Mouse (Mus musculus): ENCODE measurements at regions not wholly inside any gene's neighbourhood (a gene's known extent, or its start where the extent isn't known, plus 50 kb on each side); places are given as distances from the start of the nearest gene placed in this dataset.

GRCm38 (mm10) chr2:94590494-94590893 is 152.6 kb upstream of the Api5 start:
- Histone ChIP-seq H3K4me3 (ENCODE audit: low read depth, low read length) (no peak overlapping the region), H3K36me3 (ENCODE audit: insufficient read depth) (no peaks in the 10 kb centered on the region), H3K9ac (no peak overlapping the region), H3K9me3 (ENCODE audit: low read depth, low read length) (no peaks in the 10 kb centered on the region), H3K27me3 (ENCODE audit: insufficient read depth, low read length) (no peaks in the 10 kb centered on the region), H3K4me2 (no peak overlapping the region), H3K27ac (ENCODE audit: low read depth) (no peak overlapping the region), H3K4me1 (ENCODE audit: insufficient read depth) (no peaks in the 10 kb centered on the region)
- no peak for ATAC-seq (ENCODE audit: insufficient read depth)
- 79% methylated on average over 6 of the region's 6 CpGs for WGBS
- no peak for DNase-seq
- TF ChIP-seq CTCF (IDR thresholded peaks at IDR 0.05; ENCODE audit: low read depth) = no peak

- Histone ChIP-seq H3K4me1 (ENCODE audit: insufficient read depth) (no peaks in the 10 kb centered on the region), H3K4me2 (no peak overlapping the region), H3K36me3 (ENCODE audit: insufficient read depth) (no peaks in the 10 kb centered on the region), H3K9me3 (ENCODE audit: low read depth, low read length) (no peaks in the 10 kb centered on the region), H3K9ac (no peak overlapping the region), H3K27me3 (ENCODE audit: insufficient read depth, low read length) (no peaks in the 10 kb centered on the region), H3K27ac (ENCODE audit: low read depth) (no peak overlapping the region), H3K4me3 (ENCODE audit: low read depth, low read length) (no peak overlapping the region)
- ATAC-seq (ENCODE audit: insufficient read depth) = no peak
- TF ChIP-seq CTCF (IDR thresholded peaks at IDR 0.05; ENCODE audit: low read depth) = no peak
- DNase-seq = no peak
- 68% methylated on average over 1 of the region's 1 CpGs for WGBS
These were observed 149.3 kb upstream of the Api5 start for GRCm38 (mm10) chr2:94587255-94587654.

- DNase-seq (peak; percentile 4), ATAC-seq (ENCODE audit: insufficient read depth) (no peak)
- H3K36me3 ChIP-seq (ENCODE audit: insufficient read depth) = no peaks in the 10 kb centered on the region
- no peak overlapping the region for H3K27ac ChIP-seq (ENCODE audit: low read depth)
- no peak overlapping the region for H3K9ac ChIP-seq
- H3K27me3 ChIP-seq (ENCODE audit: insufficient read depth, low read length) = no peaks in the 10 kb centered on the region
- no peak overlapping the region for H3K4me3 ChIP-seq (ENCODE audit: low read depth, low read length)
- 51% methylated on average over 3 of the region's 3 CpGs for WGBS
- no peak for TF ChIP-seq CTCF (IDR thresholded peaks at IDR 0.05; ENCODE audit: low read depth)
- no peaks in the 10 kb centered on the region for H3K4me1 ChIP-seq (ENCODE audit: insufficient read depth)
- no peaks in the 10 kb centered on the region for H3K9me3 ChIP-seq (ENCODE audit: low read depth, low read length)
- H3K4me2 ChIP-seq = no peak overlapping the region
These were observed 133.7 kb upstream of the Api5 start for GRCm38 (mm10) chr2:94571646-94572045.

GRCm38 (mm10) chr2:94541230-94541905 is 103.4 kb upstream of the Api5 start:
- no peaks in the 10 kb centered on the region for H3K4me1 ChIP-seq (ENCODE audit: insufficient read depth)
- ATAC-seq (ENCODE audit: insufficient read depth) (no peak), DNase-seq (no peak)
- H3K9me3 ChIP-seq (ENCODE audit: low read depth, low read length) = no peaks in the 10 kb centered on the region
- H3K4me3 ChIP-seq (ENCODE audit: low read depth, low read length) = no peak overlapping the region
- H3K27ac ChIP-seq (ENCODE audit: low read depth) = no peak overlapping the region
- no peak overlapping the region for H3K4me2 ChIP-seq
- no peaks in the 10 kb centered on the region for H3K27me3 ChIP-seq (ENCODE audit: insufficient read depth, low read length)
- no peaks in the 10 kb centered on the region for H3K36me3 ChIP-seq (ENCODE audit: insufficient read depth)
- no peak overlapping the region for H3K9ac ChIP-seq
- WGBS = 80% methylated on average over 3 of the region's 3 CpGs
- TF ChIP-seq CTCF (IDR thresholded peaks at IDR 0.05; ENCODE audit: low read depth) = no peak

- no peak for TF ChIP-seq CTCF (IDR thresholded peaks at IDR 0.05; ENCODE audit: low read depth)
- Histone ChIP-seq H3K27me3 (ENCODE audit: insufficient read depth, low read length) (no peaks in the 10 kb centered on the region), H3K27ac (ENCODE audit: low read depth) (no peak overlapping the region), H3K36me3 (ENCODE audit: insufficient read depth) (no peaks in the 10 kb centered on the region), H3K9me3 (ENCODE audit: low read depth, low read length) (no peaks in the 10 kb centered on the region), H3K4me2 (no peak overlapping the region), H3K9ac (no peak overlapping the region), H3K4me1 (ENCODE audit: insufficient read depth) (no peaks in the 10 kb centered on the region), H3K4me3 (ENCODE audit: low read depth, low read length) (no peak overlapping the region)
- ATAC-seq (ENCODE audit: insufficient read depth) (no peak), DNase-seq (no peak)
- 79% methylated on average over 4 of the region's 4 CpGs for WGBS
These were observed 98.7 kb upstream of the Api5 start for GRCm38 (mm10) chr2:94536631-94537030.

- WGBS = 33% methylated on average over 5 of the region's 5 CpGs
- H3K4me3 ChIP-seq (ENCODE audit: low read depth, low read length) = no peak overlapping the region
- H3K9me3 ChIP-seq (ENCODE audit: low read depth, low read length) = no peaks in the 10 kb centered on the region
- no peak overlapping the region for H3K9ac ChIP-seq
- ATAC-seq (ENCODE audit: insufficient read depth) (no peak), DNase-seq (no peak)
- H3K27ac ChIP-seq (ENCODE audit: low read depth) = no peak overlapping the region
- no peak for TF ChIP-seq CTCF (IDR thresholded peaks at IDR 0.05; ENCODE audit: low read depth)
- no peaks in the 10 kb centered on the region for H3K27me3 ChIP-seq (ENCODE audit: insufficient read depth, low read length)
- no peaks in the 10 kb centered on the region for H3K4me1 ChIP-seq (ENCODE audit: insufficient read depth)
- H3K4me2 ChIP-seq = no peak overlapping the region
- no peaks in the 10 kb centered on the region for H3K36me3 ChIP-seq (ENCODE audit: insufficient read depth)
These were observed 93.2 kb upstream of the Api5 start for GRCm38 (mm10) chr2:94531175-94531574.

GRCm38 (mm10) chr2:94524536-94524935 is 86.6 kb upstream of the Api5 start:
- no peaks in the 10 kb centered on the region for H3K4me1 ChIP-seq (ENCODE audit: insufficient read depth)
- DNase-seq = peak; percentile 83

More at GRCm38 (mm10) chr2:94524536-94524935, 86.6 kb upstream of the Api5 start:
- no peak for TF ChIP-seq CTCF (IDR thresholded peaks at IDR 0.05; ENCODE audit: low read depth)
- H3K4me2 ChIP-seq = no peak overlapping the region
- H3K36me3 ChIP-seq (ENCODE audit: insufficient read depth) = no peaks in the 10 kb centered on the region
- no peak overlapping the region for H3K27ac ChIP-seq (ENCODE audit: low read depth)
- WGBS = 19% methylated on average over 6 of the region's 6 CpGs
- no peaks in the 10 kb centered on the region for H3K9me3 ChIP-seq (ENCODE audit: low read depth, low read length)
- ATAC-seq (ENCODE audit: insufficient read depth) = no peak
- H3K4me3 ChIP-seq (ENCODE audit: low read depth, low read length) = no peak overlapping the region
- H3K27me3 ChIP-seq (ENCODE audit: insufficient read depth, low read length) = no peaks in the 10 kb centered on the region
- no peak overlapping the region for H3K9ac ChIP-seq
